Mouse (Mus musculus) thymus, postnatal 36 days (tissue): Measurements from ENCODE around the gene Slc23a2.

Experiments
- DNase-seq, 2 experiments: peaks; one replicate each; pipeline ENCODE4 v3.0.0; 2022; ENCODE audit warnings: mixed read lengths in 2 of 2

Gene Slc23a2

DNA sequence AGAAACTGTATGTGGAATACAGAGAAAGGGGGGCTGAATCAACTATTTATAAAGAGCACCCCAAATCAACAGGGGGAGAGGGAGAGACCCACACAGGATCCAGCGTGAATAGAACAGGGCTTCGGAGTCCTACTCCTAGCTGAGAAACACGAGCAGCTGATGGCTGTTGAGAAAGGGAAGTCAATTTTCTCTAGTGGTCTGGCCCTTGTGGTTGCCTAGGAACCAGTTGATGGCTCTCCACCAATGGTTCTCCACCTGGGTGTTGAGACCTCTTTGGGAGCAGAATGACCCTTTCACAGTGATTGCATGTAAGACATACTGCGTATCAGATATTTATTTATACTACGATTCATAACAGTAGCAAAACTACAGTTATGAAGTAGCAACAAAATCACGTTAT lies 49.1 kb downstream of the Slc23a2 start:
- no peak for DNase-seq

- DNase-seq: no peak
Measured at GRCm38 (mm10) chr2:132094441-132095230, 50.3 kb downstream of the Slc23a2 start.

DNA sequence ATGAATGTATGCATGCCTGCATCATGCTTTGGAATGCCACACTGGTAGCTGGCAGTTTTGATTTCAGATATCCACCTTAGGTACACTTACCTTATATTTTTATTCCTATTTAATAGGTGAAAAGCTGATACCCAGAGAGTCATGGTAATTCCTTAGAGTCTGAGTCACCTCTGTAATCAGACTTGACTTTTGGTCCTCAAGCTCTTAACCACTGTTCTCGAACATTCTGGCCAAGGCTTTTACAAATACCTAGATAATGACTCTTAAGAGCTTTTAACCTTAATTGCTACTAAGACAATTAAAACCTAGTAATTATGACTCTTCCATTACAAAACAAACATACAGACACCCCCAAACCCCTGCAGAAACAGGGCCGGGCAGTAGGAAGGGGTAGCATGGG lies 51.2 kb downstream of the Slc23a2 start:
- no peak for DNase-seq

- no peak for DNase-seq
Measured at GRCm38 (mm10) chr2:132093298-132093697, 51.6 kb downstream of the Slc23a2 start.

- no peak for DNase-seq
Measured at GRCm38 (mm10) chr2:132092722-132093121, 52.2 kb downstream of the Slc23a2 start.

GRCm38 (mm10) chr2:132091749-132092148 lies 53.2 kb downstream of the Slc23a2 start:
- no peak for DNase-seq

- no peak for DNase-seq
Measured at GRCm38 (mm10) chr2:132084813-132085212, 60.1 kb downstream of the Slc23a2 start.

DNA sequence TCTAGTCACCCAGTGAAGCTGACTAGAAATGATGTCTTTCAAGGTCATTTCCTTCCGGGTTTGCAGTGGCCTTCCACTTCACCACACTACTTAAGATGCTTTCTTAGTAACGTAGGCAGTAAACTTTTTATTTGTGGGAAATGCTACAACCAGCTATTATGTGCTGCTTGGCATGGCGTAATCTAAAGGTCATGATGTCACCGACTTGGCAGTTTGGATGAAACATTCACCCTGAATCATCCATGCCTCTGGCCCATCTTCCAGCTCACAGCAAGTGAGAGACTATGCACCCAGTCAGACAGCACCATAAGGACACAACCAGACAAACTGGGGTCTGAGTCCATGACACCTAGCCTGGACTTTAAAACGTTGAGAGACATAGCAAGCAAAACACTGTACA lies 60.5 kb downstream of the Slc23a2 start:
- no peak for DNase-seq

DNA sequence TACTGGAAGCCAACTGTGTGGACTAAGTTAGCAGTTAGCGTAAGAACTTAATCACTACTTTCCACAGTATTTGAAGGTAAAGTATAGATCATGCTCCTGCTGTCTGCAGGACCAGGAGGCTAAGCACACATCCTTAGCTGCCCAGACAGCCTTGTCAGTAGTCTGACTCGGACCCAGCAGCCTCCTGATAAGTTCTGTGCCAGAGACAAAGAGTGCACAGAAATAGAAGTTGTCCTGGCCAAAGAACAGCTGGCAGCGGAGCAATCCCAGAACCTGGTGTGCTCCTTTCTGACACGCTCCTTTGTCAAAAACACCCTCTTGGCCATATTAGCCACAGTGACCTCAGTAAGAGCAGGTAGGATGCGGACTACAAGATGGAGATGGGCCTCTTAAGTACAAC lies 65.8 kb downstream of the Slc23a2 start:
- no peak for DNase-seq

- no peak for DNase-seq
Measured at GRCm38 (mm10) chr2:132073052-132073451, 71.9 kb downstream of the Slc23a2 start.

DNA sequence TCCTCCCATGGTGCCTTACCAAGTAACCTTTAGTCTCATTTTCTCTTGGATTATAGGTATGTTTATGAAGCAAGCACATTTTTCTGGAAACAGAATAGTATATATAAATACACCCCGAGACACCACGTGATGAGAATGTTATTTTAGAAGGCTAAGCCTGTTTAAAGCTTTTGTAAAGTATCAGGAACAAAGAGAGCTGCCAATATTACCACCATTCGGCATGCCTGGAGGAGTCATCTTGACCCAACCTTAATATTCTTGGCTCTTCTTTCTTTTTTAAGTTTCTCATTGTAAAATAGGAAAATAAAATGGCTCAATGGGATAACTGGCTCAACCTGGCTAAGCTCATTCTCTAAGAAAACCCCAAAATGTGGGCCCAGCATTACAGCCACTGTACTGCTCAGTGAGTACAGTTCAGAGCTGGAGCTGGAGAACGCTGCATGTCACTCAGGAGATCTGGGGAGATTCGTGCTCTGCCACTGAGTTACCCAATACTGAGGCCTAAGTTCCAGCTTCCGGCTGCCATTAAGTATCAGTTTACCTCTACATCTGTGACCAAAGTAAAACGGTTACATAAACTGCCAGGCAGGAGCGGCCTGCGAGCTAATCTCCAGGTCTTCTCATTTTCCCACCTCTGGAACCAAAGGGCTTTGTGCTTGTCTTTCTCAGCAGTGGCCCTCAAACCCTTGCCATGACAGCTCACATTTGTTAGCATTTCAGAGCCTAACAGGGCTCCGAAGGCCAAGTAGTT lies 74.7 kb downstream of the Slc23a2 start:
- DNase-seq: no peak

DNA sequence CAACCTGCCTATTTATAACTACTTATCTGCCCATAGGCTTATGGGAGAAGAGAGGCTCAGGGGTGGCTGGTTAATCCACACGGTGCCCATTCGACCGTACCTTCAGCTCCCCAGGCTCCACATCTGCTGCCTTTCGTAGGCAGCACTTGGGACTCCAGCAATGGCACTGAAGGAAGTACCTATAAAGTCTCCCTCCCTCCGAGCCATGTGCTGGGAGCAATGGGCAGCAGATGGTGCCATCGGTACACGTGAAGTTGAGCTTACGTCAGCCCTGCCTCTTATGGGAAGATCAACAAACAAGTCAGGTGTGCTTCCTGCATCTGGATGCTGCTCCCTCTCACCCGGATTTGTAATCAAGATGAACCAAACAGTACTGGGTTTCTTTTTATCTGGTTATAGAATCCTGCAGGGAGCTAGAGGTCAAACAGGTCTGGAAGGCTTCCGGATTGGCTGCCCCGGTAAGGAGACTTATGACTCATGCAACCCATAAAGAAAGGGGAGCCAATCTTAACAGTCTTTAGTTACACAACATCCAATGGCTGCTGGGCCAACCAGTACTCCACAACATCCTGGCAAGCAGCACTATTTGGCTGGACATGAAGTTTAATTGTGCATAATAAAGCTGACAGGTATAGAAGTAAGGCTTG lies 80.6 kb downstream of the Slc23a2 start:
- DNase-seq: no peak

DNA sequence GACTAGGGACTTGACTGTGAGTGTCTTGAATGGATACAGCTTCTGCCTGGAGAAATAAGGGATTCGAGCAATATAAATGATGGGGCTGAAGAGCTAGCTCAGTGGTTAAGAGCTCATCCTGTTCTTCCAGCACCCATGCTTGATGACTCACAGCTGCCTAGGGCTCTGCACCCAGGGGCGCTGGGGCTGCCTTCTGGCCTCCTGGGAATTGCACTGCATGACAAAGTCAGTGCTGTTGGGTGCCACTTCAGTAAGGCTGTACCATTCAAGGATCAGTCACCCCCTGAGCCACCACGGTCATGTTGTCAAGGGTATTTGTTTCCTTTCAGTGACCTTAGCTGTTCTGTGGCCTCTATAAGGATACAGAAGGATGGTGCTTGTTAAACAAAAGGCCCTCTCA lies 81.1 kb downstream of the Slc23a2 start:
- no peak for DNase-seq

GRCm38 (mm10) chr2:132061884-132062283 lies 83.0 kb downstream of the Slc23a2 start:
- no peak for DNase-seq

DNA sequence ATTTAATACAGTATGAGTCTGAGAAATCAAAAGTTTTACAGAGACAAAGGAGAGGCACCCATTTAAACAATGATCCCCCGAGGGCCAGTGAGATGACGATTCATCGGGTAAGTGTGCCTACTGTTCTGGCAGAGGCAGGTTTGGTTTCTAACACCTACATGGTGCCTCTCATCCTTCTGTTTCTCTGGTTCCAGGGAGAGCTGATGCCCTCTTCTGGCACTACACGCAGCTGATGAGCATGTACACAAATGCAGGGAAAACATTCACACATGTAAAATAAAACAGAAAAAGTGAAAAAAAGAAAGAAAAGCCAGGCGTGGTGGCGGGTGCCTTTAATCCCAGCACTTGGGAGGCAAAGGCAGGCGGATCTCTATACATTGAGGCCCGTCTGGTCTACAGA lies 85.0 kb downstream of the Slc23a2 start:
- peak; percentile 26 to 28 for DNase-seq

GRCm38 (mm10) chr2:132055349-132055753 lies 89.6 kb downstream of the Slc23a2 start:
- DNase-seq: no peak

- DNase-seq: no peak
Measured at GRCm38 (mm10) chr2:132053824-132054223, 91.1 kb downstream of the Slc23a2 start.

- DNase-seq: no peak
Measured at GRCm38 (mm10) chr2:132051798-132052197, 93.1 kb downstream of the Slc23a2 start.

GRCm38 (mm10) chr2:132049921-132050320 lies 95.0 kb downstream of the Slc23a2 start:
- no peak for DNase-seq

DNA sequence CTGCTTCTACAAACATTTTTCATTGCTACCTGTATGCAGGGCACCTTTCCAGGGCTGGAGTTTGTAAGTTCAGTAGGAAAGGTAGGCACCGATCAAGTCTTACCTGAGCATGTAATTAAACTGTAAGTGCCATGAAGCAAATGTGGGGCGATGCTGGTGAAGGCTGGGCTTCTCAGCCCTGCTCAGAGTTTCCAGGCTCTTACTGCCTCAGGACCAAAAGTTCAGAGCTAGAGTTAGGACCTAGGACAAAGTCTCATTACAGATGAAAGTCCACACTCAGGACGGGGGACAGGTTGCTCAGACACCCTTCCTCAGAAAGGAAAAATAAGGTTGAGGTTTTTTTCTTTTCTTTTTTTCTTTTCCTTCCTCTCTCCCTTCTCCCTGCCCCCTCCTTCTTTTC lies 95.4 kb downstream of the Slc23a2 start:
- DNase-seq: no peak

DNA sequence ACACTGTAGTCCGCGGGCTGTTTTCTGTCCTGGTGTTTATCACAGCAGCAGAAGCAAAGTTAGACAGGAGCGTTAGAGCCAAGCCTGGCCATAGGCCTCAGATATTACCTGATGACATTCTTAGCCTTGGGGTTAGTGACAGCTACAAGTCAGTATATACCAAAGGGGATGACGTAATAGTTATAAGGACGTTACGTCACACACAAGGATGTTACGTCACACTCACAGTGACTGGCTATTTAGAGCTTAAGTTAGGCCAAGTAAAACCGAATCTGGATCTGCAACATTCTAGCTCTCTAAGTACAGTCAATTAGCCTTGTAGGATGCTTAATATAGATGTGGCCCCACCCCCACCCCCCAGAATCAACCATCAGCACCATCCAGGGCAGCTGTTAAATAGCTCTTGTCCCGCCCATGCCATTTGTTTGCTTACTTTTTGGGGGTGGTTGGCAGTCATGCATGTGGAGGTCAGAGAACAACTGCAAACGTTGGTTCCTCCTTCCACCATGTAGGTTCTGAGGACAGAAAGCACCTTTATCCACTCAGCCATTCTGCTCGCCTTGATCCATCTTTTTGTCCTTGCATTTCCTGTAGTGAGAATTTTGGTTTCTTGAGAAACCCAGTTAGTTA lies 96.7 kb downstream of the Slc23a2 start:
- no peak for DNase-seq

- no peak for DNase-seq
Measured at GRCm38 (mm10) chr2:132047364-132047763, 97.5 kb downstream of the Slc23a2 start.

- no peak for DNase-seq
Measured at GRCm38 (mm10) chr2:132046659-132047058, 98.2 kb downstream of the Slc23a2 start.
